Mouse (Mus musculus): ENCODE measurements around the gene Crlf1. TPM values are rescaled to one million over a fixed set of nuclear protein-coding genes. Genes with fewer than 3 reads are reported as not detected.

Gene Crlf1
- total RNA-seq, 1 experiment from 2014 or later = not detected

GRCm38 (mm10) chr8:70552836-70553235, 59.9 kb downstream of the Crlf1 start:
- no peak for ATAC-seq (replicated peaks in 1 of 2; ENCODE audit: insufficient read depth in 1 of 2, low FRiP score in 2 of 2, low TSS enrichment in 1 of 2, low read depth in 1 of 2, poor library complexity in 2 of 2, severe bottlenecking in 2 of 2)

Other genes starting within 250 kb of the Crlf1 start
- gene Homer3, start 210.3 kb upstream of the Crlf1 start, total RNA-seq (2017) = 21.1 and 38.2 TPM in 2 replicates
- 96.3 and 103 TPM in 2 replicates for gene Ddx49, start 190.7 kb upstream of the Crlf1 start, total RNA-seq (2017)
- 63.0 and 75.0 TPM in 2 replicates for gene Cope, start 190.6 kb upstream of the Crlf1 start, total RNA-seq (2017)
- 1.2 TPM in 1 of 2 replicates, not detected in the other for gene Cers1, start 177.4 kb upstream of the Crlf1 start, total RNA-seq (2017)
- gene Gdf1, start 163.3 kb upstream of the Crlf1 start, total RNA-seq (2017) = not detected in 2 replicates
- 27.1 and 34.1 TPM in 2 replicates for gene Upf1, start 139.9 kb upstream of the Crlf1 start, total RNA-seq (2017)
- 0.44 and 4.1 TPM in 2 replicates for gene Comp, start 119.6 kb upstream of the Crlf1 start, total RNA-seq (2017)
- 5.9 and 7.1 TPM in 2 replicates for gene Crtc1, start 53.6 kb upstream of the Crlf1 start, total RNA-seq (2017)
- gene Klhl26, start 16.2 kb upstream of the Crlf1 start, total RNA-seq (2017) = 7.8 and 7.9 TPM in 2 replicates
- 0.20 TPM in 1 of 2 replicates, not detected in the other for gene Tmem59l, start 5.8 kb upstream of the Crlf1 start, total RNA-seq (2017)
- 32.8 and 38.3 TPM in 2 replicates for gene Rex1bd, start 13.6 kb downstream of the Crlf1 start, total RNA-seq (2017)
- 2,498 and 4,881 TPM in 2 replicates for gene Uba52, start 17.6 kb downstream of the Crlf1 start, total RNA-seq (2017)
- 112 and 114 TPM in 2 replicates for gene Fkbp8, start 34.6 kb downstream of the Crlf1 start, total RNA-seq (2017)
- 66.1 and 70.0 TPM in 2 replicates for gene Kxd1, start 34.8 kb downstream of the Crlf1 start, total RNA-seq (2017)
- gene Ell, start 46.3 kb downstream of the Crlf1 start, total RNA-seq (2017) = 9.2 and 14.3 TPM in 2 replicates
- gene Isyna1, start 101.2 kb downstream of the Crlf1 start, total RNA-seq (2017) = 20.4 and 26.0 TPM in 2 replicates
- gene Ssbp4, start 115.7 kb downstream of the Crlf1 start, total RNA-seq (2017) = 24.8 and 88.6 TPM in 2 replicates
- 1.7 and 2.3 TPM in 2 replicates for gene Lrrc25, start 123.0 kb downstream of the Crlf1 start, total RNA-seq (2017)
- 1.7 TPM in 1 of 2 replicates, not detected in the other for gene Gdf15, start 139.3 kb downstream of the Crlf1 start, total RNA-seq (2017)
- gene Pgpep1, start 167.2 kb downstream of the Crlf1 start, total RNA-seq (2017) = 5.5 and 8.2 TPM in 2 replicates
- 156 and 163 TPM in 2 replicates for gene Lsm4, start 180.1 kb downstream of the Crlf1 start, total RNA-seq (2017)
- gene Jund, start 205.8 kb downstream of the Crlf1 start, total RNA-seq (2017) = 83.4 and 89.4 TPM in 2 replicates
- 0.25 and 0.44 TPM in 2 replicates for gene Iqcn, start 210.3 kb downstream of the Crlf1 start, total RNA-seq (2017)
- not detected in 2 replicates for gene Gm3336, start 225.4 kb downstream of the Crlf1 start, total RNA-seq (2017)
- 0.56 and 1.0 TPM in 2 replicates for gene Pde4c, start 230.6 kb downstream of the Crlf1 start, total RNA-seq (2017)